Mouse (Mus musculus): ENCODE data around the gene Paqr7.

- TF ChIP-seq CTCF (IDR thresholded peaks at IDR 0.05; ENCODE audit: borderline replicate concordance, control insufficient read depth, extremely low read depth, insufficient read depth, low read length, poor library complexity): no peak
- no peak for TF ChIP-seq POLR2A (IDR thresholded peaks at IDR 0.05; ENCODE audit: control insufficient read depth, extremely low read depth, insufficient read depth, low read length, poor library complexity)
These were observed 4.8 kb upstream of the Paqr7 start for GRCm38 (mm10) chr4:134491716-134492115.
